Mouse (Mus musculus): ENCODE measurements around the gene Klf9. TPM values are rescaled to one million over a fixed set of nuclear protein-coding genes. Genes with fewer than 3 reads are reported as not detected.

The Klf9 gene
- polyA plus RNA-seq, 2 experiments, result 0.74 to 0.86 TPM

DNA sequence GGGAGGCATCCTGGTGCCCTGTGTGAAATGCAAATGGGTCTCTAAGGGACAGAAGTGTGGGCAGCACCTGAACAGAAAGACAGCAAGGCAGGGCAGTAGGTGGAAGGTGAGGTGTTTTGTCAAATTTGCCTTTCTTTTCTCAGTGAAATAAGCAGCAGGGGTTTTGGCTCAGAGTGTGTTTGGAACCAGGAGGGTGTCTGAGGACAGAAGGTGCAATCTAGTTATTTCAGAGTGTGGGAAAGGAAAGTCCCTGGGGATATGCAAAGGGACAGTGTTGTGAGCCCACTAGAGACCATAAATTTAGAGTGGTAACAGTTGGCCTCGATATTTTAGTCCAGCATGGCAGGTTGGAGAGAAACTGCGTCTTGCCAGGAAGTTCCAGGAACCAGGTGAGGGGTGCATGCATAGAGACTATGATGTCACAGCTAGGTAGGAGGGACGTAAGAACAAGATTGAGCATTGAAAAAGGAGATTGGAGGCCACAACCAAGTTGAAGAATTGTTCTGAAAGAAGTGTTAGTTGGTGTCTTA, 8.9 kb upstream of the Klf9 start:
- 43% methylated on average over 3 of the region's 3 CpGs for WGBS (ENCODE audit: insufficient replicate concordance)
- H3K4me2 ChIP-seq (ENCODE audit: low read depth), result no peak overlapping the region
- H3K27me3 ChIP-seq (ENCODE audit: control insufficient read depth, insufficient read depth, low read length), result peaks cover 48% of the 10 kb centered on the region
- H3K9ac ChIP-seq (replicated peaks), result no peak overlapping the region
- peaks cover 15 to 17% of the 10 kb centered on the region in 2 experiments for H3K4me1 ChIP-seq (replicated peaks; ENCODE audit: control insufficient read depth in 2 of 2, insufficient read depth in 2 of 2, low read length in 1 of 2)
- DNase-seq (ENCODE audit: low read depth in 3 of 3, low spot score in 3 of 3) (no peak), ATAC-seq (ENCODE audit: insufficient read depth) (no peak)
- no peak overlapping the region for H3K4me3 ChIP-seq (ENCODE audit: insufficient read depth in 1 of 2, low read depth in 2 of 2, low read length in 2 of 2)
- no peaks in the 10 kb centered on the region for H3K36me3 ChIP-seq (replicated peaks; ENCODE audit: control insufficient read depth, insufficient read depth, low read depth)
- H3K27ac ChIP-seq, result no peak overlapping the region
- no peaks in the 10 kb centered on the region for H3K9me3 ChIP-seq (ENCODE audit: control insufficient read depth, low read length)
- TF ChIP-seq EP300 (IDR thresholded peaks at IDR 0.05; ENCODE audit: low read depth) (no peak), CTCF (IDR thresholded peaks at IDR 0.05; ENCODE audit: low read depth) (no peak)

DNA sequence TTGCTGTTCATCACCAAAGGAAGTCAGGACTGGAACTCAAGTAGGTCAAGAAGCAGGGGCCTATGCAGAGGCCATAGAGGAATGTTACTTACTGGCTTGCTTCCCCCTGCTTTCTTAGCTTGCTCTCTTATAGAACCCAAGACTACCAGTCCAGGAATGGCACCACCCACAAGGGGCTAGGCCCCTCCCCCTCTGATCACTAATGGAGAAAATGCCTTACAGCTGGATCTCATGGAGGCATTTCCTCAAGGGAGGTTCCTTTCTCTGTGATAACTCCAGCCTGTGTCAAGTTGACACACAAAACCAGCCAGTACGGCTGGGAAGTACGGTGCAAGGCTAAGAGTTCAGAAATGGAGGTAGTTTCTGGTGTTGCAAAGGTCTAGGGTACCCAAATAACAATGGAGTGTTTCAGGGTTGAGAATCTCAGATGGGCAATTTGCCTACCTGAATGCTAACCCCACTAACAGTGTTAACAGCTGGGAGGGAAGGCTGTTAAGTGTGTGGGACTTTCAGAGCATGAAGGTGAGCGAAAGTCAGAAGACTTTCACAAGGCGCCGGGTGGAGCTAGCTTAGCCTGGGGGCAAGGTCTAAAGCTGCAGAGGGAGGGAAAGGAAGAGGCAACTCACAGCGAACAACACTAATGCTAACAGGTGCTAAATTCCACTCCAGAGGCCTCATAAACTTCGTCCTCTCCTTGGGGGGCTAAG, 8.2 kb upstream of the Klf9 start:
- H3K27me3 ChIP-seq (ENCODE audit: control insufficient read depth, insufficient read depth, low read length), result peaks cover 51% of the 10 kb centered on the region
- no peaks in the 10 kb centered on the region for H3K9me3 ChIP-seq (ENCODE audit: control insufficient read depth, low read length)
- ATAC-seq (ENCODE audit: insufficient read depth) (no peak), DNase-seq (ENCODE audit: low read depth in 3 of 3, low spot score in 3 of 3) (no peak)
- TF ChIP-seq EP300 (IDR thresholded peaks at IDR 0.05; ENCODE audit: low read depth) (no peak), CTCF (IDR thresholded peaks at IDR 0.05; ENCODE audit: low read depth) (no peak)
- H3K27ac ChIP-seq, result no peak overlapping the region
- H3K4me1 ChIP-seq (replicated peaks; ENCODE audit: control insufficient read depth in 2 of 2, insufficient read depth in 2 of 2, low read length in 1 of 2), result peaks cover 15 to 17% of the 10 kb centered on the region in 2 experiments
- H3K4me3 ChIP-seq (ENCODE audit: insufficient read depth in 1 of 2, low read depth in 2 of 2, low read length in 2 of 2), result no peak overlapping the region
- H3K4me2 ChIP-seq (ENCODE audit: low read depth), result no peak overlapping the region
- no peak overlapping the region for H3K9ac ChIP-seq (replicated peaks)
- H3K36me3 ChIP-seq (replicated peaks; ENCODE audit: control insufficient read depth, insufficient read depth, low read depth), result no peaks in the 10 kb centered on the region
- WGBS (ENCODE audit: insufficient replicate concordance), result 52% methylated on average over 7 of the region's 7 CpGs

DNA sequence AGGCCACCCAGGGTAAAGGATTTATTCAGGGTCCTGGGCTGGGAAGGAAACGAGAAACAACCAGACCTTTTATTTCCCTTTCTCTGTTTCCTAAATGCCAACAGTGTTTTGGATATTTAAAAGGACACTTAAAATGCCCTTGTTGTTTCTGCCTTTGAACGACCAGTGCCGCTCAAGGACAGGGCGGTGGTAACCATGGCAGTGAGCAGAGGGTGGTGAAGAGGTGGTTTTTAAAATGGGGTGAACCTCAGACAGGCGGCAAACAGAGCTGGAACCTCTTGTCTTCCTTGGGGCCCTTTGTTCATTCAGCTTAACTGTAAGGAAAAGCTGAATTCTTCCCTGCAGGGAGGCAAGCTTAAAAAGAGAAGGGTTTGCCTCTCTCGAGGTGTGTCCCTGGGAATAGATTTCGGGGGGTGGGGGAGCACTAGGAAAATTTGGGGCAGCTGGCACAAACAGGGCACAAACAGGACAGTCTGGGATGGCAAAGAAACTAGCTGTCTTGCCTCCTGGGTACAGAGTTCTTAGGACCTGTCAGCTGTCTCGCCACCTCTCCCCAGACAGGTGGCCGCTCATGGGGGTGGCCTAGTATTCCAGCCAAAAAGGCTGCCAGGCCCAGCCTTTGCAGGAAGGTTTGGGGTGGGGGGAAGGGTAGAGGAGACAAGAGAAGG, 7.5 kb upstream of the Klf9 start:
- no peak overlapping the region for H3K9ac ChIP-seq (replicated peaks)
- TF ChIP-seq CTCF (IDR thresholded peaks at IDR 0.05; ENCODE audit: low read depth) (no peak), EP300 (IDR thresholded peaks at IDR 0.05; ENCODE audit: low read depth) (no peak)
- peaks cover 51% of the 10 kb centered on the region for H3K27me3 ChIP-seq (ENCODE audit: control insufficient read depth, insufficient read depth, low read length)
- DNase-seq (ENCODE audit: low read depth in 3 of 3, low spot score in 3 of 3) (no peak), ATAC-seq (ENCODE audit: insufficient read depth) (no peak)
- no peak overlapping the region for H3K4me3 ChIP-seq (ENCODE audit: insufficient read depth in 1 of 2, low read depth in 2 of 2, low read length in 2 of 2)
- no peaks in the 10 kb centered on the region for H3K36me3 ChIP-seq (replicated peaks; ENCODE audit: control insufficient read depth, insufficient read depth, low read depth)
- H3K9me3 ChIP-seq (ENCODE audit: control insufficient read depth, low read length), result no peaks in the 10 kb centered on the region
- H3K27ac ChIP-seq, result no peak overlapping the region
- H3K4me2 ChIP-seq (ENCODE audit: low read depth), result no peak overlapping the region
- WGBS (ENCODE audit: insufficient replicate concordance), result 33% methylated on average over 9 of the region's 9 CpGs
- peaks cover 15 to 17% of the 10 kb centered on the region in 2 experiments for H3K4me1 ChIP-seq (replicated peaks; ENCODE audit: control insufficient read depth in 2 of 2, insufficient read depth in 2 of 2, low read length in 1 of 2)

DNA sequence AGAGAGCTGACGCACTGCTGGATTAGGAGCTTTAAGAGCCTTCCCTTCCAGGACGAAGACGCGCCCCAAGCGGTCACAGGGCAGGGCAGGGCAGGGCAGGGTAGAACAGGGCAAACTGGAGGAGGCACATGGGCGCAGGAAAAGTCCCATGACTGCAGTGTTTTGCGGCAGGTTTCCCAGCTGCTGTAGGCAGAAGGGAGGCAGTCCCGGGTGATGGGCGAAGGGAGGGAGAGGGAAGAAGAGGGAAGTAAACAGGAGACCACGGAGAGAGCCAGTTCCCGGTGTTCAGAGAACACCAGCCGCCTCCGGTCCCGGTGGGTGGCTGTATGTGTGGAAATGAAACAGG, 7.0 kb upstream of the Klf9 start:
- no peak for TF ChIP-seq EP300 (IDR thresholded peaks at IDR 0.05; ENCODE audit: low read depth)
- TF ChIP-seq CTCF (IDR thresholded peaks at IDR 0.05; ENCODE audit: low read depth), result peak; percentile 50
- ATAC-seq (ENCODE audit: insufficient read depth) (no peak), DNase-seq (ENCODE audit: low read depth in 3 of 3, low spot score in 3 of 3) (no peak)
- Histone ChIP-seq H3K27ac (no peak overlapping the region), H3K4me2 (ENCODE audit: low read depth) (peak overlapping the region; percentile 79), H3K27me3 (ENCODE audit: control insufficient read depth, insufficient read depth, low read length) (peaks cover 51% of the 10 kb centered on the region), H3K36me3 (replicated peaks; ENCODE audit: control insufficient read depth, insufficient read depth, low read depth) (no peaks in the 10 kb centered on the region), H3K4me1 (replicated peaks; ENCODE audit: control insufficient read depth in 2 of 2, insufficient read depth in 2 of 2, low read length in 1 of 2) (peaks cover 15 to 17% of the 10 kb centered on the region in 2 experiments), H3K4me3 (ENCODE audit: insufficient read depth in 1 of 2, low read depth in 2 of 2, low read length in 2 of 2) (no peak overlapping the region; a peak in 1 of 4 replicates), H3K9me3 (ENCODE audit: control insufficient read depth, low read length) (no peaks in the 10 kb centered on the region), H3K9ac (replicated peaks) (no peak overlapping the region)
- 5% methylated on average over 14 of the region's 14 CpGs for WGBS (ENCODE audit: insufficient replicate concordance)
